Mouse (Mus musculus) kidney, embryonic 14.5 days (tissue): Measurements from ENCODE around the gene Scaf1. TPM values are rescaled to one million over a fixed set of nuclear protein-coding genes. Genes with fewer than 3 reads are reported as not detected.

ENCODE experiments used
- ATAC-seq: fragments of 200-750 bp; cut with Nextera tagmentation; 2 replicates; pipeline ENCODE4 v1.8.0; 2017; ENCODE audit warnings: moderate number of reproducible peaks, mild to moderate bottlenecking, moderate TSS enrichment, moderate library complexity; ENCODE audit not compliant: low FRiP score, low TSS enrichment
- H3K27ac ChIP-seq: fragments of 300-500 bp; sonication (generic); 2 replicates; pipeline ENCODE4 v1.5.1; 2014; ENCODE audit warnings: low read depth, mild to moderate bottlenecking, low read length, moderate library complexity, mixed read lengths
- H3K27me3 ChIP-seq: fragments of 300-500 bp; sonication (generic); 2 replicates; pipeline ENCODE4 v1.6.1; 2014; ENCODE audit warnings: mild to moderate bottlenecking, low read length; ENCODE audit not compliant: control insufficient read depth, insufficient read depth
- H3K36me3 ChIP-seq: fragments of 300-500 bp; sonication (generic); 2 replicates; pipeline ENCODE4 v1.6.1; 2014; ENCODE audit warnings: low read length, mixed read lengths; ENCODE audit not compliant: control insufficient read depth, insufficient read depth
- H3K4me1 ChIP-seq: fragments of 300-500 bp; sonication (generic); 2 replicates; pipeline ENCODE4 v1.6.1; 2014; ENCODE audit warnings: low read length, mixed read lengths; ENCODE audit not compliant: control insufficient read depth, insufficient read depth
- H3K4me2 ChIP-seq: fragments of 300-500 bp; sonication (generic); replicated peaks from 2 replicates; pipeline ENCODE4 v1.6.1; 2014; ENCODE audit warnings: low read depth, mild to moderate bottlenecking, low read length
- H3K4me3 ChIP-seq: fragments of 300-500 bp; sonication (generic); 2 replicates; pipeline ENCODE4 v1.5.1; 2014; ENCODE audit warnings: mild to moderate bottlenecking, low read length
- H3K9ac ChIP-seq: fragments of 300-500 bp; sonication (generic); 2 replicates; pipeline ENCODE4 v1.6.1; 2014; ENCODE audit warnings: low read depth, mild to moderate bottlenecking, low read length, moderate library complexity
- H3K9me3 ChIP-seq: fragments of 300-500 bp; sonication (generic); 2 replicates; pipeline ENCODE4 v1.6.1; 2016; ENCODE audit warnings: low read length; ENCODE audit not compliant: control insufficient read depth
- WGBS: fragments of 180-500 bp; shearing (Covaris S2); extraction: QIAGEN DNeasy Blood & Tissue Kit; methylation state at CpG from one replicate; pipeline ENCODE4 v1.1.7; 2014; 5-methylcytosine and 5-hydroxymethylcytosine counted together
- polyA plus RNA-seq: library from polyadenylated mRNA; unstranded; fragments of >200 nt; fragmentation: Nextera tagmentation; extraction: Ambion mirVana; gene quantifications from 2 replicates; pipeline ENCODE4 v1.2.1, GENCODE M21; 2014

Gene Scaf1
- 46.5 and 54.0 TPM in 2 replicates for polyA plus RNA-seq

DNA sequence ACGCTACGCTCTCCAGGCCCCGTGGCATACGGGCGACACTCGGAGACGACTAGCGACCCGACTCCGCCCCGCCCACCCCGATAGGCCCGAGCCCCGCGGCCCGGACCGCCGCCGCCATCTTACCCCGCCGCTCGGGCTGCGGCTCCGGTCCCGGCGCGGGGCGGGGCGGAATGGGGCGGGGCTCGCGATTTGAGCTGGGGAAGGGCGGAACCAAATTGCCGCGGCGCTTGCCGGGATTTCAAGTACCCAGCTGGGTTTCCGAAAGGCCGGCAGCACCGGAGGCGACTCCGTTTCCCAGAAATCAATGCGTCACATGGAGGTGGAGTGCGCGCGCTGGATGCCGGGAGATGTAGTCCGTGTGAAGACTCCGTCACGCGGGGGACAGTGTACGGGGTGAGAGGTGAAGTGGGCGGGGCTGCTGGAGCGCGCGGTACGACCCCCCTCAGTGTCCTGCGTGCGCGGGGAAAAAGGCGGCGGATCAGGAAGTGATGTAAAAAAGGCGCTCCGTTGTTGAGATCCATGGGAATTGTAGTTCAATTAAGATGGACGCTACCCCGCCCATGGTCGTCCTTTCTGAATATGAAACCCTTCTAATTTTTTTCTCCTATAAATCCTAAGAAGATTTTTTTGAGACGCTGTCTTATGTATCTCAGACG lies at the start of gene Scaf1:
Gene Scaf1 (minus strand): TSS at position 407 of the 656 bp plus-strand sequence.
- WGBS = under 1% methylated on average over 69 of the region's 69 CpGs
- peak within 1 kb of the TSS; percentile 98 for H3K9ac ChIP-seq
- H3K4me3 ChIP-seq = peak within 1 kb of the TSS; percentile 84
- H3K9me3 ChIP-seq = no peaks in the 10 kb centered on the region
- peak within 1 kb of the TSS; percentile 99 for H3K27ac ChIP-seq
- no peaks in the 10 kb centered on the region for H3K27me3 ChIP-seq
- peaks cover 28% of the 10 kb centered on the region for H3K36me3 ChIP-seq
- peak; percentile 90 for ATAC-seq
- H3K4me1 ChIP-seq = peaks cover 20% of the 10 kb centered on the region; the same call in 1 of the 2 replicates
- H3K4me2 ChIP-seq = peak within 1 kb of the TSS; percentile 83

DNA sequence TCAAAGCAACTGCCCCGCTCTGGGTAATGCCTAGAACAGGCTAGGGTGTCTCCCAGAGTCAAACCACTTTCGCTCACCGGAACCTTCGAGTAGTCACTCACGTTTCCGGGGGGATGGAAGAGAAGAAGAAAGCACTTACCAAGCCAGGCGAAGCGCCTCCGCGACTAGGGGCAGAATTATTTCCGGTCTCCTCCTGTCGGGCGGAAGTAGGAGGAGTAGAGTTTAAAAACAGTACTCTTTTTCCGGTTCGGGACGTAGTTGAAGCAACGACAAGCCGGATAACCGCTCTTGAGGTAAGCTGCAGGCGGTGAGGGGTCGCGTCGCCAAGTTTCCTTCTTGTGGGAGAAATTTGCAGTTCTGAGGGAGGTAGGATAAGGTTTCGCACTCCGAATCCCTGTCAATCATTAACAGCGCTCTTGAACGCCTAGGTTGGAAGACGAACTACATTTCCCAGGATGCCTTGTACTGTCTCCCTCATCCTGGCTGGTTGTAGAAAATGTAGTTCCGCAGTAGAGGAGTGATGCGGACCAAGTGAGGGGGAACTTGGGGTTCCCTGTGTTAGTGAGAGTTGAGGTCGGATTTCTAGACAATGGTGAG lies 46.2 kb upstream of the Scaf1 start, which contains the start of the genes Nosip and Prrg2:
Gene Nosip (plus strand): TSS at position 191 of the 597 bp plus-strand sequence.
Gene Prrg2 (minus strand): TSS at position 439 of the 597 bp plus-strand sequence.
- Histone ChIP-seq H3K4me2 (peak within 1 kb of the TSS; percentile 50), H3K27ac (peak within 1 kb of the TSS; percentile 88), H3K9me3 (no peaks in the 10 kb centered on the region), H3K4me3 (peak within 1 kb of the TSS; percentile 69), H3K4me1 (peaks cover 12% of the 10 kb centered on the region), H3K9ac (peak within 1 kb of the TSS; percentile 61), H3K27me3 (no peaks in the 10 kb centered on the region), H3K36me3 (no peaks in the 10 kb centered on the region)
- WGBS = under 1% methylated on average over 31 of the region's 31 CpGs
- peak; percentile 87 for ATAC-seq

DNA sequence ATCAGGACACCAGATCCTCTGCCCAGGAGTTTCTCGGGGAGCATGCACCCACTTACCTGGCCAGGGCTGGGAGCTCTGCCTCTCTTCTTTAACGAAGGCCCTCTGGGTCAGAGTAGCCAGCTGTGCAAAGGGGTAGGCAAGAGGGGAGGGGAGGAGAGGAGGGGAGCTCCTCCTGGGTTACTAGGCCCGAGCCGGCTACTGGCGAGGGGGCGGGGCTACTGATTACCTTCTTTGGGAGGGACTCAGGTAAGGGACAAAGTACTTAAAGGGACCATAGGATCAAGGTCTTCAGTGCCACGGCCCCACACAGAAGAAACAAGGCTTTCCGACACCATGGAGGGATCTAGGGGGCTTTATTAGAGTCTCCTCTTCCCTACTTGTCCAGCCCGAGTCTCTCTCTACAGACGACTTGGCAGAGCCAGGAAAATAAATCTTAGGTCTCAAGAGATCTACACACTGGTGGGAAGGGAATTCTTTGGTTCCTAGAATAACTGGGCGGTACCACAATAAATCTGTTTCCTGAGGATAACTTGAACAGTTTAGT lies 45.4 kb upstream of the Scaf1 start:
- WGBS = 5% methylated on average over 11 of the region's 11 CpGs
- H3K27me3 ChIP-seq = no peaks in the 10 kb centered on the region
- H3K4me1 ChIP-seq = peaks cover 12% of the 10 kb centered on the region
- no peaks in the 10 kb centered on the region for H3K9me3 ChIP-seq
- peak overlapping the region; percentile 88 for H3K27ac ChIP-seq
- no peaks in the 10 kb centered on the region for H3K36me3 ChIP-seq
- ATAC-seq = peak; percentile 41; the same call in 1 of the 2 replicates
- peak overlapping the region; percentile 50 for H3K4me2 ChIP-seq
- peak overlapping the region; percentile 61 for H3K9ac ChIP-seq
- peak overlapping the region; percentile 69 for H3K4me3 ChIP-seq

DNA sequence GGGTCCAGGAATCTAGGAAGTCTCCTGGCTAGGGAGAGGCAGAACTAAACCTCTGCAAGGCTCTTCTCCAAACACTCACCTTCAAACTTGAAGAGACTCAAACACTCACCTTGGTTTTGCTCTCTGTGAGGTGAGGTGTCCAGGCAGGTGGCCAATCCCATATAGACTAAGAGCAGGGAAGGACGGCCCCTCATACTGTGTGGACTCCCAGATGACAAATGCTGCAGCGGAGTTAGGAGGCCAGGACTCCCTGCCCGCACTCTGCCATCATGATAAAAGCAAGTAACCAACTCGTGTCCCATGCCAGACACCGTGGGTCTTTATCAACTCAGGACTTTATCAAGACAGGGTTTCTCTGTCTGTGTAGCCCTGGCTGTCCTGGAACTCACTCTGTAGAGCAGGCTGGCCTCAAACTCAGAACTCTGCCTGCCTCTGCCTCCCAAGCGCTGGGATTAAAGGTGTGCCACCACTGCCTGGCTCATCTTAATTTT lies 44.5 kb upstream of the Scaf1 start:
- Histone ChIP-seq H3K4me1 (peaks cover 12% of the 10 kb centered on the region), H3K9me3 (no peaks in the 10 kb centered on the region), H3K9ac (no peak overlapping the region), H3K36me3 (no peaks in the 10 kb centered on the region), H3K27me3 (no peaks in the 10 kb centered on the region), H3K4me2 (no peak overlapping the region), H3K27ac (no peak overlapping the region), H3K4me3 (no peak overlapping the region; the same call in 1 of the 2 replicates)
- WGBS = 83% methylated on average over 6 of the region's 6 CpGs
- no peak for ATAC-seq

DNA sequence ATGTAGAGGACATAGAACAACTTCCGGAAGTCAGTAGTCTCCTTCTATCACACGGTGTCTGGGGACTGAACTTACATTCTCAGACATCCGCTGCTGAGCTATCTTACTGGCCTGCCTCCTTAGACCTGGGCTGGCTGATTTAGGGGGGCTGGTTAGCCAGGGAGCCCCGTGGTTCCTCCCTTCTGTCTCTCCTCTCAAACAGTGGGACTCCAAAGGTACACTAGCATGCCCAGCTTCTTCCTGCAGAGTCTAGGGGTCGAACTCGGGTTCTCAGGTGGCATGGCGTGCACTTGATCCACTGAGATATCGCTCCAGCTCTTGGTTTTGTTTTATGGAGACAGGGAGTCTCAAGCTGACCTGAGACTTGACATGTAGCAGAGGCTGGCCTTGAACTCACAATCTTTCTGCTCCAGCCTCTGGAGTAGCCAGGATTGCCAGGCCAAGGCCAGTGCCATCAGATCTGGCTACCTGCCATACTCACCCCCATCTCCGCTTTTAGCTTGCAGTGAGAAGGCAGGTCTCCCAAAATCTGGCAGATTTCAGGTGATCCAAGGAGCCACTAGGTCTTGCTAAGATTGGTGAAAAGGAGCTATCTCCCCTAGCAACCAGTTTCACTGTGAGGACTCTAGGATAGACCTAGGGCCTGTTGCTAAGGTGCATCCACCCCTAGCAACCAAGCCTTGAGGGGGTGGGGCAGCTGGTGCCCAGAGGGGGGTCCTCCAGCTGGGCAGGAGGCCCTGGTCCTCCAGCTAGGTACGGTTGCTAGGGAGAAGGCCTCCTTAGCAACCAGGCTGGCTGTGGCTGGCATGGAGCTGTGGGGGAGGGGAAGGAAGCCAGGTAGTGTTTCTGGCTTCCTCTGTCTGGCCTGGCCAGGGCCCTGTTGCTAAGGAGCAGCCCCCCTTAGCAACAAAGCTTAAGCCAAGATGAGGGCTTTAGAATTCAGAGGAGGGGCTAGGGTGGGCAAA lies 42.7 kb upstream of the Scaf1 start:
- no peak overlapping the region for H3K4me3 ChIP-seq
- H3K27me3 ChIP-seq = no peaks in the 10 kb centered on the region
- H3K36me3 ChIP-seq = no peaks in the 10 kb centered on the region
- 77% methylated on average over 10 of the region's 10 CpGs for WGBS
- ATAC-seq = no peak
- H3K9me3 ChIP-seq = no peaks in the 10 kb centered on the region
- H3K9ac ChIP-seq = no peak overlapping the region
- no peak overlapping the region for H3K4me2 ChIP-seq
- H3K27ac ChIP-seq = no peak overlapping the region; the same call in 1 of the 2 replicates
- H3K4me1 ChIP-seq = peaks cover 12% of the 10 kb centered on the region

DNA sequence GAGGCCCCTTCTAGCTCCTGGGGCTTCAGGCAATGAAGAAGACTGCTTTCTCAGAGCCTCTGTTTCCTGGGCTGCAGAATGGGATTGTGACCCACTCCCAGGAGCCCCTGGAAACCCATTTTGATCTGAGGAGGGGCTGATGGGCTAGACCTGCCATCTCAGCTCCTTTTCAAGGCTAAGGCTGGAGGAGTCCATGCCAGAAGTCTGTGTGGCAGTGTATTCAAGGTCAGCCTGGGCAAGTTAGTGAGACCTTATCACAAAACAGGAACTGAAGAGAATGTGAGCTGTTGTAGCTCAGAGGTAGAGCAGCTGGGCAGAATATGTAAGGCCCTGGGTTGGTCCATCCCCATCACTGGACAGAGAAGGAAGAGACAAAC lies 40.8 kb upstream of the Scaf1 start:
- H3K27ac ChIP-seq = no peak overlapping the region
- H3K4me1 ChIP-seq = peaks cover 9% of the 10 kb centered on the region

DNA sequence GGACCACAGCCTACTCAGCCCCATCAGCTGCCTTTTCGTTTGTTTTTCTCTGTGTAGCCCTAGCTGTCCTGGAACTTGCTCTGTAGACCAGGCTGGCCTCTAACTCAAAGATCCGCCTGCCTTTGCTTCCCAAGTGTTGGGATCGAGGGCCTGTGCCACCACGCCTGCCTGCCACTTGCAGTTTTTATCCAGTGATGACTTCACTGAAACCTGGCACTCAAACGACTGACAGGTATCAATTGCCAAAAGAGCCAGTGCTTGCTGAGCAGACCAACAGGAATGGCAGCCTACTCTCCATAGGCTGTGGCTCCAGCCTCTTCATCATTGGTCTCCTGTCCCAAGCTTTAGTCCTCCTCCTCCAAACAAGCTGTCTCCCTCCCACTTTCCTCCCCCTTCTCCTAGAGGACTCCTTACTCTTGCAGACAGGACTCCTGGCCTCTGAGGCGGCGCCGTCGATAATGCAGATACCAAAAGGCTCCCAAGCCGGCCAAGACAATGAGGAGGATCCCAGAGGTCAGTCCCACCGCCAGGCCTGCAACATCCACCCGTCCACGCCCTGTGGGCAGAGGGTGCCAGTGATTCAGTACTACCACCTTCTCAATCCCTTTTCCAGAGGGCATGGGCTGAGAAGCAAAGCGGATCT lies 40.3 kb upstream of the Scaf1 start:
- Histone ChIP-seq H3K9ac (no peak overlapping the region), H3K4me2 (no peak overlapping the region), H3K27ac (no peak overlapping the region), H3K27me3 (no peaks in the 10 kb centered on the region), H3K4me1 (peaks cover 5% of the 10 kb centered on the region), H3K36me3 (no peaks in the 10 kb centered on the region), H3K9me3 (no peaks in the 10 kb centered on the region), H3K4me3 (no peak overlapping the region)
- ATAC-seq = no peak
- WGBS = 62% methylated on average over 14 of the region's 14 CpGs

More for the DNA sequence above, 40.8 kb upstream of the Scaf1 start:
- ATAC-seq = no peak
- H3K4me3 ChIP-seq = no peak overlapping the region
- no peak overlapping the region for H3K9ac ChIP-seq
- H3K36me3 ChIP-seq = no peaks in the 10 kb centered on the region
- H3K4me2 ChIP-seq = no peak overlapping the region
- H3K27me3 ChIP-seq = no peaks in the 10 kb centered on the region
- no peaks in the 10 kb centered on the region for H3K9me3 ChIP-seq

DNA sequence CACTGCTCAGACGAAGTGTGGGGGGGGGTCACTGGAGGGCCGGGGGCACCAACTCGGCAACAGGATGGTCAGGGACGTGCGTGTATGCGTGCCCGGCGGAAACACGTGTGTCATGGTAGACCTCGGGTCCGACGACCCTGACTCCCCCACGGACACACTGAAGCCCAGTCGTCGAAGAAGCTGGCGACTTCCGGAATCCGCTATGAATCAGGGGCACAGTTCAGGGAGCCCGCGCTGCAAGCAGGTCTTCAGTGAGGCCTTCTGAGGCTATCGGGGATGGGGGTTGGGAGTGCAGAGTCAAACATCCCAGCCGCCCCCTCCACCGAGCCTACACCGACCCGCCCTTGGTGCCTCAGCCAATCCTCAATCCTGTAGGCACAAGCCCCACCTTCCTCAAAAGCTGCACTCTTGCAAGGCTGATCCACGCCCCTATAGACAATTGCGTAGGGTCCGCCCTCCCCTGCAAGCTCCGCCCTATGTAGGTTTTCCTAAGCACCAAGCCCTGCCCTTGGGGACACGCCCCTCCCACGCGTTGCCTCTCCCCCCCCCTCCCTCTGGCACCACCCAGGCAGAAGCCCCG lies 37.9 kb upstream of the Scaf1 start:
- Histone ChIP-seq H3K27me3 (no peaks in the 10 kb centered on the region), H3K4me3 (peak overlapping the region; percentile 93), H3K9ac (peak overlapping the region; percentile 88), H3K36me3 (peaks cover 18% of the 10 kb centered on the region), H3K9me3 (no peaks in the 10 kb centered on the region), H3K4me2 (peak overlapping the region; percentile 95), H3K4me1 (peaks cover 4% of the 10 kb centered on the region; the same call in 1 of the 2 replicates), H3K27ac (peak overlapping the region; percentile 99)
- ATAC-seq = peak; percentile 95
- under 1% methylated on average over 33 of the region's 33 CpGs for WGBS
